Mouse (Mus musculus) CD8-positive naive resting alpha-beta T cell, adult 2 months (primary cell): ENCODE data around the gene Cldn34b3.
"Not testable (repeated sequence)": the region's sequence is repeated elsewhere in the genome, so short reads cannot be mapped to it uniquely, and the experiment has no call there.

Experiments
- DNase-seq, 2 experiments: peaks; one replicate each; pipeline ENCODE4 v3.0.0; 2022; ENCODE audit warnings: low read depth in 2 of 2, low spot score in 2 of 2

The Cldn34b3 gene

GRCm38 (mm10) chrX:76264004-76264403, at the start of gene Cldn34b3:
Cldn34b3 (plus strand) TSS chrX:76264304.
- DNase-seq, result not testable (repeated sequence)
